Mouse (Mus musculus): Measurements from ENCODE around the gene Map4k2.

DNA sequence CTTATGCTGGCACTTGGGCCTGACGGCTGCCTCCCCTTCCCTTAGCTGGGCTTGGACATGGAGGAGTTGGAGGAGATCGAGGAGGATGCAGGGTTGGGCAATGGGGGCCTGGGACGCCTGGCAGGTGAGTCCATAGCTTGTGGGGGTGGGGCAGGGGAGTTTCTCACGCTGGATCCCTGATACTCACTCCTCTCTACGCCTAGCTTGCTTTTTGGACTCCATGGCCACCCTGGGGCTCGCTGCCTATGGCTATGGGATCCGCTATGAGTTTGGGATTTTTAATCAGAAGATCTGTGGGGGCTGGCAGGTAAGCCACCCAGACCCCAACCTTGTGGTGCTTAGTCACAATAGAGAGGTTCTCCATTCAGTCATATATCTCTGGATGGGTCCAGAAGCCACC, 44.9 kb downstream of the Map4k2 start:
- TF ChIP-seq POLR2A (IDR thresholded peaks at IDR 0.05; ENCODE audit: control insufficient read depth, extremely low read depth, insufficient read depth, low read length, poor library complexity) (no peak), CTCF (IDR thresholded peaks at IDR 0.05; ENCODE audit: borderline replicate concordance, control insufficient read depth, extremely low read depth, insufficient read depth, low read length, poor library complexity) (no peak)

Measured in thymus, adult 2 months (tissue).